Mouse (Mus musculus) MEL (cell line): ENCODE measurements around the gene Tmem143.

ENCODE experiments used
- CTCF ChIP-seq, 3 experiments: IDR thresholded peaks in 2 of 3; conservative IDR thresholded peaks in 1 of 3; 2 replicates each; pipeline ENCODE4 v1.5.1; 2011 to 2012; ENCODE audit warnings: low read length in 3 of 3, low read depth in 2 of 3, mild to moderate bottlenecking in 2 of 3, improper control_type of control experiment in 1 of 3, inconsistent platforms in 1 of 3, mixed read lengths in 1 of 3, moderate library complexity in 1 of 3; ENCODE audit not compliant: control insufficient read depth in 1 of 3, insufficient read depth in 1 of 3, poor library complexity in 1 of 3, severe bottlenecking in 1 of 3
- E2F4 ChIP-seq: IDR thresholded peaks from 2 replicates; pipeline ENCODE4 v1.6.1; 2011; ENCODE audit warnings: low read depth, low read length, improper control_type of control experiment, borderline replicate concordance
- ELF1 ChIP-seq: IDR thresholded peaks from 2 replicates; pipeline ENCODE4 v1.6.1; 2014; ENCODE audit warnings: low read depth, mild to moderate bottlenecking, inconsistent platforms, low read length, improper control_type of control experiment, moderate library complexity
- EP300 ChIP-seq, 2 experiments: IDR thresholded peaks; 2 replicates each; pipeline ENCODE4 v1.6.1; 2011; ENCODE audit warnings: improper control_type of control experiment in 2 of 2, low read length in 2 of 2, low read depth in 1 of 2, mild to moderate bottlenecking in 1 of 2
- ETS1 ChIP-seq: IDR thresholded peaks from 2 replicates; pipeline ENCODE4 v1.6.1; 2012; ENCODE audit warnings: low read depth, mild to moderate bottlenecking, inconsistent platforms, low read length, improper control_type of control experiment, moderate library complexity
- POLR2A ChIP-seq, 2 experiments: IDR thresholded peaks; 2 replicates each; pipeline ENCODE4 v1.6.1; 2011 to 2012; ENCODE audit warnings: low read length in 2 of 2, mild to moderate bottlenecking in 2 of 2, control low read depth in 1 of 2, improper control_type of control experiment in 1 of 2, low read depth in 1 of 2, moderate library complexity in 1 of 2; ENCODE audit not compliant: control insufficient read depth in 1 of 2, insufficient read depth in 1 of 2, poor library complexity in 1 of 2
- RCOR1 ChIP-seq: IDR thresholded peaks from 2 replicates; pipeline ENCODE4 v1.6.1; 2012; ENCODE audit warnings: low read depth, mild to moderate bottlenecking, inconsistent platforms, low read length, improper control_type of control experiment
- SMC3 ChIP-seq: IDR thresholded peaks from 2 replicates; pipeline ENCODE4 v1.6.1; 2011; ENCODE audit warnings: low read depth, low read length, improper control_type of control experiment
- TAL1 ChIP-seq: IDR thresholded peaks from 2 replicates; pipeline ENCODE4 v1.6.1; 2012; ENCODE audit warnings: mild to moderate bottlenecking, inconsistent platforms, low read length, moderate library complexity, mixed read lengths
- USF1 ChIP-seq: IDR thresholded peaks from 2 replicates; pipeline ENCODE4 v1.6.1; 2014; ENCODE audit warnings: low read depth, mild to moderate bottlenecking, inconsistent platforms, low read length, improper control_type of control experiment, moderate library complexity
- ZC3H11A ChIP-seq: IDR thresholded peaks from 2 replicates; pipeline ENCODE4 v1.6.1; 2012; ENCODE audit warnings: low read depth, mild to moderate bottlenecking, inconsistent platforms, low read length, improper control_type of control experiment
- ZNF384 ChIP-seq: IDR thresholded peaks from 2 replicates; pipeline ENCODE4 v1.6.1; 2012; ENCODE audit warnings: low read depth, mild to moderate bottlenecking, inconsistent platforms, low read length, improper control_type of control experiment

DNA sequence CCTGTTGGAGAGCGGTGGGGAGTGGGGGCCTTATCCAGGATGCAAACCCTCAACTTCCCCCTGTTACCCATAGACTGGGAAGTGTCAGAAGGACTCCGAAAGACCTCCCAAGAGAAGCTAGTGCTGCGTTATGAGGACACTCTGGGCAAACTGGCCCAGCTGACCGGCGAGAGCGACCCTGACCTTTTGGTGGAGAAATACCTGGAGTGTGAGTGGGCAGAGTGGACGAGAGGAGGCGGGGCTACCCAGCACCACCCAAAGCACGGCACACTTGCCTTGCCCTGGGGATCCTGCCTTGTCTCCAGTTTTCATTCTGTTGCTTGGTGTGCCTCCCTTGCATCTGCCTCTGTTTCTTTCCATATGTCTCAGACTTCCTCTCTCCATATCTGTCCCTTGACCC lies 45.2 kb downstream of the Tmem143 start:
- TF ChIP-seq TAL1 (no peak), USF1 (no peak), ZC3H11A (no peak), CTCF (IDR thresholded peaks at IDR 0.05 in 2 of 3, conservative IDR thresholded peaks at IDR 0.05 in 1 of 3; ENCODE audit: control insufficient read depth in 1 of 3, insufficient read depth in 1 of 3, low read depth in 2 of 3, low read length in 3 of 3, poor library complexity in 1 of 3, severe bottlenecking in 1 of 3) (no peak), E2F4 (no peak), ETS1 (no peak), EP300 (IDR thresholded peaks at IDR 0.05; ENCODE audit: low read depth in 1 of 2, low read length in 2 of 2) (no peak), ZNF384 (no peak), POLR2A (IDR thresholded peaks at IDR 0.05; ENCODE audit: control insufficient read depth in 1 of 2, insufficient read depth in 1 of 2, low read depth in 1 of 2, low read length in 2 of 2, poor library complexity in 1 of 2) (no peak), RCOR1 (no peak), ELF1 (no peak), SMC3 (no peak)
